ENCODE assay signal across 7 mouse cellular contexts in the genomic region with DNA sequence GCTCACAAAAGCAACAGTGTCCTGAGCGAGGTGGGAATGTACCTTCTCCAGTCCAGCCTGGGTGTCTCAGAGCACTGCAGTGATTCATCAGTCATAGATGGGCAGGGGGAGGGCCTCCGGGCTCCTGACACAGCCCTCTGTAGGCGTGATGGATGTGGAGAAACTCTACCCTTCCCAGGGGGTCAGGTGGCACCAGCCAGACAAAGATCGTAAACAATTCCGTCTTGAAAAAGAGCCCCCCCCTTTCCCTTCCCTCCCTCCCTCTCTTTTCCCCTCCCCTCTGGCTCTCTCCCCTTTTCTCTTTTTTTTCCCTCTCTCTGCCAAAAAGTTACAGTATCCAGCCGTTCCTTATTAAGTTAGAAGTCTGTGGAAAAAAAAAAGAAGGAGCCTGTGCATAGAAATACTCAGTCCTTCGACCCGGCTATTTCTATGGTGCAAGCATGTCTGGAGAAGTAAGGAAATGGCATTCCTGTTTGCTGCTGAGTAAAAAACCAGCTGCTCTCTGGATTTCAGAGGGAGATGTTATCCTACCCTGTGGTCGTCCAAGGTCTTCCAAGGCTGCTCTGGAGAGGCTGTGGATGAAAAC. TPM values are rescaled to one million over a fixed set of nuclear protein-coding genes. Genes with fewer than 3 reads are reported as not detected.
DNase-seq lines count a peak whose midpoint lies in the region; ATAC-seq and TF ChIP-seq lines count a peak whose summit lies in the region.

No protein-coding gene starts in this region.

- peak; percentile 90 for ATAC-seq in limb, embryonic 11.5 days (ENCODE audit: insufficient number of reproducible peaks, low FRiP score, low TSS enrichment, low read depth)
- ATAC-seq in megakaryocyte progenitor cell, adult 5-6 weeks (replicated peaks; ENCODE audit: poor library complexity): no peak

- no peak overlapping the region for H3K9ac ChIP-seq in heart, adult 2 months (ENCODE audit: low read depth, low read length)
- H3K9ac ChIP-seq in limb, embryonic 11.5 days (ENCODE audit: low read length): peak overlapping the region; percentile 41; the same call in 1 of the 2 replicates

- H3K9me3 ChIP-seq in limb, embryonic 11.5 days (ENCODE audit: control insufficient read depth, low read length): 0 out of 2 replicates have a peak, but pooled peaks cover 3% of the 10 kb centered on the region

- no peak for TF ChIP-seq CTCF in heart, adult 2 months (IDR thresholded peaks at IDR 0.05)

- DNase-seq in urinary bladder, adult 18-20 months (ENCODE audit: low spot score in 2 of 2): peak; percentile 9 to 28
- DNase-seq in urinary bladder, postnatal 10 days (ENCODE audit: low spot score): no peak
- peak; percentile 27 to 30 for DNase-seq in heart, adult 2 months
- peak; percentile 76 for DNase-seq in limb, embryonic 11.5 days (ENCODE audit: low spot score)
- peak; percentile 55 for DNase-seq in yolk sac, embryonic 10.5 days (ENCODE audit: low spot score)
- no peak for DNase-seq in right cerebral cortex, adult 2 months (ENCODE audit: low spot score in 2 of 2)

- H3K36me3 ChIP-seq in heart, adult 2 months (ENCODE audit: control insufficient read depth, insufficient read depth, low read length): no peaks in the 10 kb centered on the region
- H3K36me3 ChIP-seq in limb, embryonic 11.5 days (ENCODE audit: control insufficient read depth, insufficient read depth, low read length): no peaks in the 10 kb centered on the region

- H3K4me1 ChIP-seq in heart, adult 2 months (ENCODE audit: control insufficient read depth, insufficient read depth, low read length): peaks cover 3% of the 10 kb centered on the region
- peaks cover 13% of the 10 kb centered on the region for H3K4me1 ChIP-seq in limb, embryonic 11.5 days (ENCODE audit: control insufficient read depth, insufficient read depth, low read length)

- H3K79me2 ChIP-seq in heart, adult 2 months (replicated peaks; ENCODE audit: control insufficient read depth, insufficient read depth, low read length): no peaks in the 10 kb centered on the region

- no peak for TF ChIP-seq EP300 in heart, adult 2 months (IDR thresholded peaks at IDR 0.05; ENCODE audit: insufficient read depth, low read depth, low read length)

- no peaks in the 10 kb centered on the region for H3K27me3 ChIP-seq in heart, adult 2 months (ENCODE audit: control insufficient read depth, insufficient read depth, low read length)
- H3K27me3 ChIP-seq in limb, embryonic 11.5 days (ENCODE audit: control insufficient read depth, insufficient read depth, low read length): no peaks in the 10 kb centered on the region

- 29% methylated on average over 9 of the region's 9 CpGs for WGBS in heart, adult 2 months
- 9% methylated on average over 9 of the region's 9 CpGs for WGBS in limb, embryonic 11.5 days

- no peak for TF ChIP-seq POLR2A in heart, adult 2 months (IDR thresholded peaks at IDR 0.05; ENCODE audit: insufficient read depth, low read depth, low read length)

- H3K27ac ChIP-seq in heart, adult 2 months: peak overlapping the region; percentile 41
- H3K27ac ChIP-seq in limb, embryonic 11.5 days (replicated peaks; ENCODE audit: low read depth, low read length): peak overlapping the region; percentile 81

- intact Hi-C loops in heart, adult 2 months (cut with DNase I): no loop called here

- H3K4me3 ChIP-seq in heart, adult 2 months: no peak overlapping the region
- H3K4me3 ChIP-seq in limb, embryonic 11.5 days (ENCODE audit: low read depth, low read length): no peak overlapping the region

- peak overlapping the region; percentile 26; the same call in 1 of the 2 replicates for H3K4me2 ChIP-seq in limb, embryonic 11.5 days (ENCODE audit: low read depth, severe bottlenecking)

RNA-seq across cellular contexts. Expression of a gene that starts 49.2 kb away (rescaled TPM):
- 10 to 100 TPM; 26.3 to 26.4 TPM for total RNA-seq in heart, adult 2 months (2021)
- 16.0 and 18.8 TPM in 2 replicates for polyA plus RNA-seq in heart, adult 2 months (2012; rRNA removed)
- polyA plus RNA-seq in limb, embryonic 11.5 days (2014; fragmentation: Nextera tagmentation; extraction: Ambion mirVana): 188 and 201 TPM in 2 replicates
- not detected in 2 replicates for total RNA-seq in megakaryocyte progenitor cell, adult 5-6 weeks (2015)
- total RNA-seq in megakaryocyte progenitor cell, adult 5-6 weeks (2017): not detected in 2 replicates

Comparison
In these comparisons a context has a peak if more than half of its experiments do, and no peak if none do; other contexts are left out.
1. DNase-seq: peak in urinary bladder, adult 18-20 months (2 of 2), heart, adult 2 months (2 of 2), limb, embryonic 11.5 days (single experiment) and yolk sac, embryonic 10.5 days (single experiment); none in urinary bladder, postnatal 10 days (single experiment) and right cerebral cortex, adult 2 months (0 of 2).
2. RNA of a gene that starts 49.2 kb away (total RNA-seq): 26.3 to 26.4 TPM in heart, adult 2 months; not detected in megakaryocyte progenitor cell, adult 5-6 weeks; every median in the first group is over 10 times any median in the second.